Mouse (Mus musculus): ENCODE results near the gene Olfr1338.
"Not testable (repeated sequence)": the region's sequence is repeated elsewhere in the genome, so short reads cannot be mapped to it uniquely, and the experiment has no call there.

Olfr1338 gene

DNA sequence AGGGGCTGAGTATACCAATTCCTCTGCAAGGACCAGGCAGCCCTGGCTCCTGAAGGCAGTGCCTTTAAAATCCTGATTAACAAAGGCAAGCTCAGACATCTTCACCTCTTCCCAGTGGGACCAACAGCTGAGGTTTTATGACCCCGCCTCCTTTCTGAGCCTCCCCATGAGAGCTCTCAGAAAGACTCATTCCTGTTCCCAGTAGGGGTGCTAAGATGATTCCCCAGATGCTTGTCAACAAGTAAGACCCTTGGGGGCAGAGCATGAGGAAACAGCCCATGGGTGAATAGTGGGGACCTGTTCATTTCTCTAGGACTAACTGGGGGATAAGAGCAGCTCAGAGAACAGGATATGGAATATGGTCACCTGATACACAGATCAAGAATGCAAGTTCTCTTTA lies at the start of gene Olfr1338:
Gene Olfr1338, minus strand, starts transcription at position 101 of the 400 bp plus-strand sequence.
- DNase-seq (ENCODE audit: extremely low read depth, low read depth, low spot score) = no peak

DNA sequence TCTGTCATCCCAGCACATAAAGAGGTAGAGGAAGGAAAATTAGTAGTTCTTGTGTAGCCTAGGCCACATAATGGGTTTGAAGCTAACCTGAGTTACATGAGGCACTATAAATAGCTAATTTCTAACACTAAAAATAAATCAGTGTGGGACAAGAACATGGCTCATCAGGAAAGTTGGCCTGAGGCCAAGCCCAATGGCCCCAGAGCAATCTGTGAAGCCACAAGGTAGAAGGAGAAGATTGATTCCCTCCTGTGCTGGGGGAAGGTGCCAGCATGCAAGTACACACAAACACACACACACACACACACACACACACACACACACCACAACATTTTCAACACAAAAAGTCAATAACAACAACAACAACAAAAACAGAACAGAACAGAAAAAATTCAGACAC lies 34.3 kb upstream of the Olfr1338 start:
- not testable (repeated sequence) for DNase-seq (ENCODE audit: extremely low read depth, low read depth, low spot score)

DNA sequence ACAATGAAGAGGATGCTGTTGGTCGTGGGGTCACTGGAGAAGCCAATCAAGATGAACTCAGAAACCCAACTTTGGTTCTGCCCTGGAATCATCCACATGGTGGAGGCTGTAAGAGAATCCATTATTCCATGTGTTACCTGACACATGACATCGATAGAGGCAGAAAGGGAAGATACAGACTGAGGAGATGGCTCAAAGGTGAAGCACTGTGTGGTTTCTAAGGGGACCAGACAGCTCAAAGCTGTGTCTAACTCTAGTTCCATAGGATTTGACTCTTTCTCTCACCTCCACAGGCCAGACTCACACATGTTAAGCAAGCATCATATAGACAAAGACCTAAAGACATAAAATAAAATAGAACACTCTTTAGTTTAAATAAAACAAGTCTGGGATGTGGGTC lies 23.9 kb upstream of the Olfr1338 start, which contains the start of gene Olfr1337:
Gene Olfr1337, minus strand, starts transcription at position 101 of the 400 bp plus-strand sequence.
- no peak for DNase-seq (ENCODE audit: extremely low read depth, low read depth, low spot score)

DNA sequence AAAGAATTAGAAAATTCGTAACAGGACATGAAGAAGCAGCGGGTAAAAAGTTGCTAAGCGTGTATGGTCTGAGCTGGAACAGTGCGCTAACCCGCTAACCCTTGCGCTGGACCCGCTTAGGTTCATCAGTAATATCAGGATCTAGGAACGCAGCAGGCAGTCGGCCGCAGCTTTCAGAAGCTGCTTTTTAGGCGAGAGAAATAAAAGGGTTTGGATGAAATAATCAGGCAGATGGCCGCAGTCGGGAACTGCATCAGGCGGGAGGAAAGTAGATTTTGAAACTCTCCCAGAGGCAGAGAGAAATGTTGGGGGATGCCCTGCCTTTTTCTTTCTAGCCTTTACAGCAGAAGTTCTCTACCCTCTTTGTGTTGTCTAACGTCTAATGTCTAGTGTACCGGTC lies 16.7 kb downstream of the Olfr1338 start:
- no peak for DNase-seq (ENCODE audit: extremely low read depth, low read depth, low spot score)

DNA sequence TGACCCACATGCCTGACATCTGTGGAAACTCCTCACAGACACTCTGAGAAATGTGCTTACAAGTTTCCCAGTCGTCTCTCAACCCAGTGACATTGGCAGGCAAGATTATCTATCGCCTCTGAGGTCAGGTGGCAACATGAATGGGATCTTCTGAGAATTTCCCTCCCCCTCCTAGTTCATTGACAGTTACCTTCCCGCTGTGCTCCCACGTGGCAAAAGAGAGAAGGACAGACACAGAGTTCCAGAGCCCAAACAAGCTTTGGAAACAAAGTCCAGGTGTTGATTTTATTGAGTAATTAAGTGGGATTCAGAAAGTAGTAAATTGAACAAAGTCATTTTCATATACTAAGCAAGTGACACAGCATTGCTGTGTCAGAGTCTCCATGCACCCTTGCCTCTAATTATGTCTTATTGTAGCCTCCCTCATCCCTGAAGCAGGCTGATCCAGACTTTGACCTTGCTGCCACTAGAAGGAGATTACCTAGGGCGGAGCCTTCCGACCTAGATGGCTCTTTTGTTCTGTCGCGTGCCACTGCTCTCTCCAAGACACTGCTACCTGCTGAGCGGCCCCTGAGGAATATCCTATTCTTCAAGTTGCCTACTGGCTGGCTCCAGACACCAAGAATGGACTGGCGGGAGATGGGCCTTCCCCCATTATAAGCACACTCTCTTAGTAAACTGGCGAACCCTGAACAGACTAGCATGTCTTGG lies 17.4 kb downstream of the Olfr1338 start:
- DNase-seq (ENCODE audit: extremely low read depth, low read depth, low spot score) = no peak

DNA sequence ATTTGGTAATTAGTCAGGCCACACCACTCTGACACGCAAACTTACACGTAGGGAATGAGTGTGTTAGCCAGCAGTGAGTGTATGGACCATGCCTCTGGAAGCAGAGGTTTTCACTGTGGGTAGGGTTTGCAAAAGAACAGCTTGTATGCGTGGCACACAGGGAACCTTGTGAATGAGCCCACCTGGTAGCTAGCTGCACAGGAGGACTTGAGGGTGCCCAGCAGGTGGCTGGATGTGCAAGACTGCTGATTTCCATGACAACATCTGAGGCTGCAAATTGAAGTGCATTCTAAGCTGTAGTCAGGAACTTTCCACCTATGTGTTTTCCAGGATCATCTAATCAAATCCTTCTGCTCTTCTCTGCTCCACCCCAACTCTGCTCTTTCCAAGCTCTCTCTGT lies 19.0 kb downstream of the Olfr1338 start:
- no peak for DNase-seq (ENCODE audit: extremely low read depth, low read depth, low spot score)

DNA sequence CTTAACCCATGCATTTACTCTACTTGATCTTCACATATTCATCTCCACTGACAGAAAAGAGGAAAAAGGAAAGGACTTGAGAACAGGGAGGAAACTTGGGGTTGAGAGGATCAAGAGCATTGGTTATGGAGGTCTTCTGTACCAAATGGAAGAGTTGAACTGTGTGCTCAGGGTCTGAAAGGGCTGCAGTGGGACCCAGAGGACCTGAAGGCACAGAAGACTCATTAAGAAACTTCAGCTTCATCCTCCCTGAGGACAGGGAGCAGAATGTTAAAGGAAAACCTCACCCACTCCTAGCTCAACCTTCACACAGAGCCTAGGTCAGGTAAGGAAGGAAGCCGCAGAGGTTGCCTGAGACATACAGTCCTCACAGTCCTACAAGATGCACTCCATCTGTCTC lies 26.7 kb downstream of the Olfr1338 start, which contains the start of gene Olfr1339:
Gene Olfr1339, plus strand, starts transcription at position 301 of the 400 bp plus-strand sequence.
- DNase-seq (ENCODE audit: extremely low read depth, low read depth, low spot score) = no peak

DNA sequence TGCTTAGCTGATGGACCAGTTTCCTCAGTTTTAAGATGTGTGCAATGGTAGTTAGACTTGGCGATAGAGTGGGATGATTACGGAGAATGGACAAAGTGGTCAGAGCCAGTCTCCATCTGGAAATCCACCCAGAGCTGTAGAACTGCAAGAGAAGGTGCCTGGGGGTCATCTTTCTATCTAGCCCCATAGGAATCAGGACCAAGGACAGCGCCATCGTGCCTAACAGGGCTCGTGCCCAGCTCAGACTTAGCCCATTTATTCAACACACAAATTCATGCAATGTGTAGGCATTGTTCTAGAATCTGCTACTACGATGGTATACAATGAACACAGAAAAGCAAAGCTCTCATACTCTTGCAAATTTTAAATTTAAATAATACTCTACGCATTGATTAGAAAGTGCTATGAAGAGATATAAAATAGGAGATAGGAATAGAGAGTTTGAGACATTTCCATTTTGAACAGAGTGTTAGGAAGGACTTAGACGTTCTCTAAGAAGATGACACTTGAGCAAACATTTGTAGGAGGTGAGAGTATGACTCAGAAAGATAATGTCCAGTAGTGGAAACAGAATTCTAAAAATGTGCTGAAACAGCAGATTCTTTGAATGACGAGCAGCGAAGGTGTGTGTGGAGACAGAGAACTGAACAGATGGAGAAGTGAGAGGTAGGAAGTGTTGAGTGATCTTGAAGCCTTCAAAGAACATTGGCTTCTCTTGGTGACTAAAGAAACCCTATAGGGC lies 36.6 kb downstream of the Olfr1338 start:
- DNase-seq (ENCODE audit: extremely low read depth, low read depth, low spot score) = no peak

DNA sequence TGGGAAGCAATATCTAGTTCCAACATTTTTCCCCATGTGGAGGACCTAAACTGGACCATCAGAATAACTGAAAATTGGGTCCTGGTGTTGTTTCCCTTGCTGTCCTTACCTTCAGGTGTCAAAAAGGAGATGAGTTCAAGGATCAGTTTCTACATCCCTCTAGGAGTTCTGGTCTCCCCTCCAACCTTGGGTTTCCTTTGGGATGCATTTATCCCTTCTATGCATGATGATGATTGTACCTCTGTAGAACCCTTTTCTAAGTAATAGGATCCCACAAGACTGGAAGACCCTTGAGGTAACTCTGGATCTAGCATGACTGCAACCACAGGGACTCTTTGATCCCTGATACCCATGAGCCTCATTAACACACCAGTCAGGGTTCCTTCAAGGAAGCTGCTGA lies 38.7 kb downstream of the Olfr1338 start, which contains the start of gene Olfr1340:
Gene Olfr1340, plus strand, starts transcription at position 301 of the 400 bp plus-strand sequence.
- DNase-seq (ENCODE audit: extremely low read depth, low read depth, low spot score) = no peak

DNA sequence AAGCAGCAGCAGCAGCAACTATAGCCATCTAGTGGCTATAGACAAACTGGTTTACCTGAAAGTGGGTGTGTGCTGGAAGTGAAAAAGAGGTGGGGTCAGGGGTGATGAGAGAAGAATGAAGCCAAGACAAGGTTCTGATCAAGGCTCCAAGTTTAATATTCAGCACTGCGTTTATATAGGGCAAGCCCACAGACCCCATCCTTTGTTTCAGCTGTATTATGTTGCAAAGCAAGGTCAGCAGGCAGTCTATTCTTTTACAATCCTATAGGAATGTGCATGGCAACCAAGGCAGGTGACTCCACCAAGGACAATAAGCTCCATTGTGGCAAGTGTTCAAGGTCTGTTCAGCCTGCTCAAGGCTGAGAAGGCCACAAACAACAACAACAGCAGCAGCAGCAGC lies 46.9 kb downstream of the Olfr1338 start:
- DNase-seq (ENCODE audit: extremely low read depth, low read depth, low spot score) = no peak

DNA sequence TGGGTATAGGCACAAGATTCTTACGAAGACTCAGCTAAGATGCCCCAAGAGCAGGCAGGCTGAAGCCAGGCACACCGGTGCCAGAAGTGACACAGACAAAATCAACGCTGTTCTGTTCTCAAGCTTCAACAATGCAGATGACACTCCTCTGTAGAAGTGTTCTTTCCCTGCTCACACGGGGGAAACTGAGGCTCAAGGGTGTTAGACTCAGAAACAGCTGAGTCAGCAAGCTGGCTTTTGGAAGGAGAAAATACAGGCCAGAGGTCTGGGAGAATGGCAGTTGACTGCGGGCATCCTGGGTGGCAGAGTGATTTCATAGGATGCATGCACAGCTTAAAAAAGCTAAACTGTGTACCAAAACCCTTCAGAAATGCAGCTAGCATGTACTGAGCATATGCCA lies 50.5 kb downstream of the Olfr1338 start:
- DNase-seq (ENCODE audit: extremely low read depth, low read depth, low spot score) = no peak

DNA sequence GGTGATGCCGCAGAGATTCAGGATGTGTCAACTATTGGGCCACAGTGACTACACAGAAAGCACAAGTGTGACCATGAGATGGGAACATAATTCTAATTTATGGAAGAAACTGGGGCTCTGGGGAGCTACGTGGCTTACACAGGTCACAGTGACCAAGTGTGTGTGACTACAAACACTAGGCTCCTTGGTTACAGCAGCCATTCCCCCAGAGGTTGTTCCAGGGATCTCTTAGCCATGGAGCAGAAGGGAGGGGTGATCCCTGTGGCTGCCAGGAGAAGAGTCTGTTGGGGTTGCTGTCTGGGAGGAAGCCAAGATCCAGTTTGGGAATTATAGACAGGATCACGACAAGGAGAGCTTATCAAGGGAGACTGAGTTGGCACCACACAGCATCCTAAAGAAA lies 55.3 kb downstream of the Olfr1338 start, which contains the start of gene Olfr1341:
Gene Olfr1341, plus strand, starts transcription at position 301 of the 400 bp plus-strand sequence.
- DNase-seq (ENCODE audit: extremely low read depth, low read depth, low spot score) = no peak

Measured in fat pad, adult 2 months (tissue).